Mouse (Mus musculus) lung, postnatal 14 days (tissue): ENCODE measurements around the gene Gpc6.

Experiments used
- DNase-seq: peaks from one replicate; pipeline ENCODE4 v3.0.0; 2021

Gpc6 gene

DNA sequence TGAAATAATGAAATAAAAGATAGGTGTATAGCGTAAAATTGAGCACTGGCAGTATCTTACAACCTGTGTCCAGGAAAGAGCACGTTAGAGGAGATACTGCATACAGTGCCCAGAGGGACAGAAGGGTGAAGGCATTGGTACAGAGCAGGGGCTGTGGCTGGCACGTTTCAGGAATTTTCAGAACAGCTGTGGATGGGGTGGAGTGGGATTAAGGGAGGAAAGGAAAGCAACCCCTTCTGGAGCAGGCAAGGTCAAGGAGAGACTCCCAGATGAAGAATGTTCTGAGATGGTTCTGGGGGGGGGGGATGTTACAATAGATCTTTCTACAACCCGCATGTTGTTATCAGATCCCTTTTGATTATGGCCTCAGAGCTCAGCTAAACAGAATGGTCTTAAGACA, 331.1 kb downstream of the Gpc6 start:
- no peak for DNase-seq

GRCm38 (mm10) chr14:117265653-117266052, 340.5 kb downstream of the Gpc6 start:
- DNase-seq: no peak

DNA sequence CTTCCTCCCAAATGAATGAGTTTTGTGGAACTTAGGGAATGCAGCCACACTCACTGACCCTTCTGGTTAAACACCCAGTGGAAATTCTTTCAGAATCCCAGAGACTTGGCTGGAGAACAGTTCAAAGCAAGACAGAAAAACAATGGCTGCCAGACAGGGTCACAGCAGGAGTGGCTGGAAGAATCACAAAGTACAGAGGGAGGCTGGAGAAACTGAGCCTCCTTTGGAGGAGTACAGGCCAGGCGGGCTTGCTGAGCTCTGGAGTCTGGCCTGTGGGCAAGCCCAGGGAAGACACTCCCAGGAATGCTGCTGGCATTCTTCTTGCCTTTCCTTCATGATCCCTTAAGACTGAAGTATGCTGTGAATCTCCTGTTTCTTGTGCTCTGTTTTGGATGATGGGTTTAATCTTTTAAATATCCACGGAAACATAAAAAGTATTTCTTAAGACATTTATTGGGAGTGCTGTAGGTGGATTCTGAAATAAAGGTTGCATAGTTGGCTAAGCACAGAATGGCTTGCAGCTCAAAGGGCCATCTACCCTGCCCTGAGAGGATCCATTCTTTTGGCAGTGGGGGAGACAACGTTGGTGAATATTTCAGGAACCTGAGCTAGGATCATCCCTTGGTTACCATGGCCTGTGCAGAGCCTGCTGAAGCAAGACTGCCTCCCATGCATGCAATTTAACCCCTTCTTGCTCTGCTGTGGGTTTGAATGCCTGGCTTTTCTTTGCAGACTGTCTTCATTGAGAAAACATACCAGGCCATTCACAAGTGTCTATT, 342.9 kb downstream of the Gpc6 start:
- no peak for DNase-seq

- no peak for DNase-seq
Observed at GRCm38 (mm10) chr14:117283631-117284030, 358.5 kb downstream of the Gpc6 start.

DNA sequence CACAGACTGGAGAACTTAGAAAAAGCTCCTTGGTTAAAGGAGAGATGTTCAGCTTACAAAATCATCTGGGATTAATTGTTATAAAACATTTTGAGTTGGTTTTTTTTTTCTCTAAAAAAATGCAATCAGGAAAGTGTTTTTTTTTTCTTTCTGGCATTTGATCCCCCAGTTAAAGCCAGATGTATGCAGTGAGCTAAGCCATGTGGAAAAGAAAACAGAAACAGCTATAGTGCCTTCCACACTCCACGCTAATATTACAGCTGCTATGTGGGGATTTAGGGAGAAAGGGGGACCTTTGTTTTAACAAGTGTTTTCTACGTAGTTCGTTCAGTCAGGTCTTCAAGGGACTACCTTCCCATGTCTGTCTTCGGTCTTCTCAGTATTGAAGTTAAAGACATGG, 368.6 kb downstream of the Gpc6 start:
- DNase-seq: no peak

DNA sequence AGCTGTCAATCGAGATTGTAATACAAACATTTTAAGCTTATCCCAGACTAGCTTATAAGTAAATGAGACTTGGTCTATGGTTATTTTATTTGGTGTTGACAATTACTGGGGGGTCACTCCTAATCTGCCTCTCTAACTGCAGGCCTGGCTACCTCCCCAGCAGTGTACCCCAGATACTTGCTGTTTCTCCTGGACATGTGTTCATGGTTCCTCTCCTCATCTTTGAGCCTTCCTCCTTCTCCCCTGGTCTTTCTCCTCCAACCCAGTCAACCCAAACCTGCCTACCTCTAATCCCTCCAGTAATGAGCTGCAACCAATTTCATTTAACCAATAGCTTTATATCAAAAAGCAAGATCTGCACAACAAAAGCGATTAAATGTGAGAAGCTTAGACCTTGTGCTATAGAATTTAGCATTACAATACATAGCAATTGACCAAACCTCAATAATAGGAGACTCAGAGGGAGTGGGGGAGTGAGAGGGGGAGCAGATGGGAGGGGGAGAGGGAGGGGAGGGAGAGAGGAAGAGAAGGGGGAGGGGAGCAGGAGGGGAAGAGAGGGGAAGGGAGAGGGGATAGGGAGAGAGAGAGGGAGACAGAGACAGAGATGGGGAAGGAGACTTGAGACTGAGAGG, 371.2 kb downstream of the Gpc6 start:
- no peak for DNase-seq

- DNase-seq: no peak
Observed at GRCm38 (mm10) chr14:117301019-117301418, 375.9 kb downstream of the Gpc6 start.

DNA sequence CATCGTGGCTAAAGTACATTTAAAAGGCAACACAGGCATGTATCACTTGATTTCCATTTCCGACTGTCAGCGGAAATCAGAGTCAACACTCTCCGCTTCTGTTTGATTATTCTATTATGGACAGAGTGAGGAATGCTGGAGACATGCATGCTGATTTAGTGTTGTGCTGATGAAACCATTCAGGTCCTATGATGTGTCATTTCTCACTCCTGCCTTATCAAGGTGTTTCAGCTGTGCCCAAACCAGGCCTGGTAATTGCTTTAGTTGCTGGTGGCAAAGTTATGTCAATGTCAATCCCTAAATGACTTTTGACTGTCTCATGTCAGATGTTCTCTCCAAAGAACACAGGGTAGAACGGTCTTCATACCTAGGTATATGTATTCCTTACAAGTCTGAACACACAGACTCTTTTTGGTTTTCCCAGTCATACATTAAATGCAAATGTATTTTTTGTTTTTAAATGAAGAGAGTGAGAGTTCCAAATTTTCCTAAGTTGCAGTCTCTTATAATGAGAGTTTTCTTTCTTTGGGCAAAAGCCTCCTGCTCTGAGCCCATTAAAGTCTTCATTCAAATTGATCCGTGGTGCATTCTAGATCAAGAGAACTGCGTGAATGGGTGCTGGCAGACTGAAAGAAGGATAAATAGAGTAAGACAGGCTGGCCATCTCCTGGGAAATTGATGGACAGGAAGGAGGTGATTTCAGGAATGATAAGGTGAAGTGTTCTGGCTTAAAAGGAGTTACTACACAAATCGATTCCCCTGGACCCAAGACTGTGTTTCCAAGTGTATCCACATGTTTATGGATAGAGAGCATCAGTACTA, 379.0 kb downstream of the Gpc6 start:
- DNase-seq: no peak

DNA sequence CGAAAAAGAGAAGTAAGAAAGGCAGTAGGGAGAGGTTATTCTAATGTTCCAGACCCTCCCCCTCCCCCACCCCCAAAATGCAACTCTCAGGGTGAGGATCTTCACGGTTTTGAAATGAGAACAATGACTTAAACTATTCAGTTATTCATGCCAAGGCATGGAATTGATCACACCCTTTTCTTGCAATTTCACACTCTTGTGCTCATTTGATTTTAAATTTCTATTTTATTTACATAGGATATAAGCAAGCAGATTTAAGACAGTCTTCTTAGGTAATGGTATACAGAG, 379.6 kb downstream of the Gpc6 start:
- no peak for DNase-seq

DNA sequence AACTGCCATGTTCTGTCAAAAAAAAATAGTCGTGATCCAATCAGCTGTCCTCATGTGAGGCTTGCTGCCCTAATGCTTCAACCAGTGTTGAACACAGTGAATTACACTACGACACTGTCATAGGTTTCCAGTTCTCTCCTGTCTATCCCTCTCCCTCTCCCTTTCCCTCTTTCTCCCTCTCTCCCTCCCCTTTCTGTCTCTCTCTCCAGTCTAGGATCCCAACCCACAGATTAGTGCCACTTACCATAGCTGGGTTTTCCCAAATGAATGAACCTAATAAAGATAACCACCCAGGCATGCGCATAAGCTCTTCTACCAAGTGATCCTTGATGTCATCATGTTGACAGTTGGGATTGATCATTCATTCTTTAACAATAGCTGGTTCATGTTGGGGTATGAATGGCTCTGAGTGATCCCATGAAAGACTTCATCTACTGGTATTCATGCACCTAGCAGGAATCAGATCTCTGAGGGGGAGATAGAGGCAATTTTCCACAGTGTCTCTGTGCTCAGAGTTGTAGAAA, 384.9 kb downstream of the Gpc6 start:
- DNase-seq: no peak

- no peak for DNase-seq
Observed at GRCm38 (mm10) chr14:117324214-117324613, 399.1 kb downstream of the Gpc6 start.

DNA sequence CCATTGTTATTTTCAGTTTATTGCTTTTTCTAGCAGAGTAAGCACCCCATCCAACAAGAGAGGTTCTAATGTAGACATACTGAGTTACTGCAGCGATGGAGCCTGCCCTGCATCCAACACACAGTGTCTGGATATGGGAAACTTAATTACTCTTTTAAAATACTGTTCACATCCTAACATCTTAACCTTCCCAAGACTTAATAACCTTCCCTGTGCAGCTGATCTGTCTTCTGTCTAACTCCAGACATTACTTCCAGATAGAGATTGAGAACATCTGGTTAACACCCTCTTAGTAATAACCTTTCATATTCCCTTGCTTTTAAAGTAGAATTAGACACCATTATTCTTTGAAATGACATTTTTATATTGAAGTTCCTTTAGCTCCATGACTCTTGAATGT, 407.1 kb downstream of the Gpc6 start:
- DNase-seq: no peak

- DNase-seq: no peak
Observed at GRCm38 (mm10) chr14:117337271-117337670, 412.2 kb downstream of the Gpc6 start.

DNA sequence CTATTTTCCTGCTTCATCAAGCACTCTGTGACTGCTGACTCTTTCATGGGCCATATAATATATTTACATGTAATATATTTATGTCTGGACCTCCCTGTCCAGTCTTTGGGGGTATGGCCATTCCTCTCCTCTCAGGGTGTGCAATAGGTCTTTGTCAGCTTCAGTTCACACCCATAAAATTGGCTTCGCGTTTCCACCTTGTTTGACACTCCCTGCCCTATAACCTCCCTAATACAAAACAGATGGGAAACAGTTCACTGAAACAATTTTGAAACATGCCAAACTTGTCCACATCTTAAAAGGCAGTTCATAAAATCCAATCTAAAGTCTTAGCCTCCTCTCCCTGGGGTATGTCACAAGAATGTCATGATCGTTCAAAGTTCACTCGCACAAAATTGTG, 415.4 kb downstream of the Gpc6 start:
- DNase-seq: no peak

GRCm38 (mm10) chr14:117344505-117344904, 419.4 kb downstream of the Gpc6 start:
- DNase-seq: no peak

- DNase-seq: no peak
Observed at GRCm38 (mm10) chr14:117346372-117346885, 421.3 kb downstream of the Gpc6 start.

DNA sequence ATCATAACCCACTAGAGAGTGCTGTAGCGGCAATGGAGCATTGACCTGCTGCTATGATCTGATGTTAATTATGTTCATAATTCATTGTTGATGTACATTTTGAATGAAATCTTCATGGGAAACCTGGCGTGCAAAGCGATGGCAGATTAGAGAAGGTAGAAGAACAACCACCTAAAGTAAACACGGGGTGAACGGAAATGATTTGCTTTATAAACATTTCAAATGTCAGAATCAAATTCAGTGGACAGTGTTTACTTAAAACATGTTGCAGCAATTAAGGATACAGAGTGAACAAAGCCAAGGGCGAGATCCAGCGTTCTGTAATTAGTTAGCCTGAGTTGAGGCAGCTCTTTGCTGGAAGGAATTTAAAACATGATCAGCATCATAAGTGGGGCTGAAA, 426.2 kb downstream of the Gpc6 start:
- DNase-seq: no peak

DNA sequence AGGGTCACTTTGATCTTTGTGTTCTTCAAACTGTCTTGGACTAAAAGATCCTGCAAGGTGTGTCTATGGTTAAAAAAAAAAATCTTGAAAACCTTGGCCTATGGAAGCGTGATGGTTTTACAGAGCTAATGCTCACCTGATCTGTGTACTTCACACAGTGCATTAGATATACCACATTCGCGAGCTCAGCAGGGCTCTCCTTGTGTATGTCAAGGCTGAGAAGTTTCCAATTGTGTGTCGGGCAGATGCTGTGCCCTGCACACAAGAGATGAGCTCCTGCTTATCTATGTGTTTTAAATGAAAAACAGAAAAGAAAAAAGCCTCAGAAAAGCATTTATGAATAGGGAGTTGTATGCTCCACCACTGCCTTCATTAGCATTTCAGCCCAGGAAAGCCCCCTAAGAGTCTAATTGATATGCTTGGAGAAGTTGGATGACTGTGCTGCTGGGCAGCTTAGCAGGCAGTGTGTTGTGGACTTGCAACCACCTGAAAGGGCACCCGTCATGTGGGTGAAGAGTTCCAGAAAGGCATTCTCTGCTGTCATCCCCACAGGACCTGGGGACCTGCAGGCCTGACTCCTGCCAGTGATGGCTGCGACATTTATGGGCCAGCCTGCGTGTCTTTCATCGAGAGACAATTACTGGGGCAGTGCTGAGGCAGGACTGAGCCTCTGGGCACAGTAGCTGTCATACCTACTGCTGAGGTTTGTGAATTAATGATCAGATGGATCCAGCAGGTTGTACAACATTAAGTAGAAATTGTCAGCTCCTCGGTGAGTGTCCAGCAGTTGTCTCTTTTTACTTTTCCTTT, 436.2 kb downstream of the Gpc6 start:
- DNase-seq: no peak

DNA sequence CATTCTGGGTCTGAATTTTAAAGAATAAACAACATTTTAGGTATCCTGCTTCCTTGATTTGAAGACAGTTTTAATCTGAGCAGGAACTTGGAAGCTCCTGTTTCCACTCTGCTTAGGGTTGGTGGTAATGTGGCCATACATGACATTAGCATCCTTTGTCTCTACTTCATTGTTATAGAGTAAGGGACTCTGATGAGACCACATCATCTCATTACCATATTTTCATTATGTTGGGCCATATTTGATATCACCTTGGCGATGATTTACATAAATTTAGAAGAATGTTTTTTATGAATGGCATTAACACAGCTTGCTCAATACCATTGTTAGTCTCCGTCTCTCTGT, 436.8 kb downstream of the Gpc6 start:
- DNase-seq: no peak

GRCm38 (mm10) chr14:117369331-117369866, 444.3 kb downstream of the Gpc6 start:
- DNase-seq: no peak

- DNase-seq: no peak
Observed at GRCm38 (mm10) chr14:117376822-117377376, 451.8 kb downstream of the Gpc6 start.

DNA sequence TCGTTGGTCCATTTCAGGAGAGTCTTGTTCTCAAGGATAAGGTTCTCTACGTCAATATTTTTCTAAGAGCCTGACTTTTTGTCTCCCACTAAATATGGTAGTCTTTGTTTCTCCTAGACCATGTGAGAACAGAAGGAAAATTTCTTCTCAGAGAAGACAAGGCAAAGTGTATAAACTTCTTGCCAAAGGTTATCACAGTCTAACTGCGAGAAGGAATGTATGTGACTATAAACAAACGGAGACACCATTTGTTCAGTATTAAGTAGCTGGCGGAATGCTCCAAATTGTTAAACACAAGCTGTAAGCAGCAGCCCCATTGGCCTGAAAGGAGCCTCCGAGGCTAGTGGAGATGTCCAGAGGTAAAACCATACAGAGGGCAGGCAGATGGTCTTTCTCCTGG, 454.9 kb downstream of the Gpc6 start:
- no peak for DNase-seq
